Mouse (Mus musculus) embryonic facial prominence, embryonic 14.5 days (tissue): Measurements from ENCODE around the gene Bcl6. TPM values are rescaled to one million over a fixed set of nuclear protein-coding genes. Genes with fewer than 3 reads are reported as not detected.

Source experiments
- ATAC-seq: fragments of 200-750 bp; cut with Nextera tagmentation; 2 replicates; pipeline ENCODE4 v1.8.0; 2017; ENCODE audit warnings: low read depth, moderate number of reproducible peaks, moderate TSS enrichment
- DNase-seq: peaks from one replicate; pipeline ENCODE4 v3.0.0-alpha.2; 2015; ENCODE audit warnings: low spot score
- H3K27ac ChIP-seq: fragments of 300-500 bp; sonication (generic); replicated peaks from 2 replicates; pipeline ENCODE4 v1.5.1; 2014; ENCODE audit warnings: low read depth, mild to moderate bottlenecking, low read length, moderate library complexity
- H3K27me3 ChIP-seq: fragments of 300-500 bp; sonication (generic); replicated peaks from 2 replicates; pipeline ENCODE4 v1.6.1; 2014; ENCODE audit warnings: low read length; ENCODE audit not compliant: control insufficient read depth, insufficient read depth
- H3K36me3 ChIP-seq: fragments of 300-500 bp; sonication (generic); 2 replicates; pipeline ENCODE4 v1.6.1; 2014; ENCODE audit warnings: low read length, mixed read lengths; ENCODE audit not compliant: control insufficient read depth, insufficient read depth
- H3K4me1 ChIP-seq: fragments of 300-500 bp; sonication (generic); 2 replicates; pipeline ENCODE4 v1.6.1; 2014; ENCODE audit warnings: antibody characterized with exemption, low read length; ENCODE audit not compliant: control insufficient read depth, insufficient read depth
- H3K4me2 ChIP-seq: fragments of 300-500 bp; sonication (generic); 2 replicates; pipeline ENCODE4 v1.6.1; 2014; ENCODE audit warnings: low read depth, mild to moderate bottlenecking, low read length, moderate library complexity, mixed read lengths
- H3K4me3 ChIP-seq: fragments of 300-500 bp; sonication (generic); 2 replicates; pipeline ENCODE4 v1.5.1; 2014; ENCODE audit warnings: low read depth, mild to moderate bottlenecking, low read length
- H3K9ac ChIP-seq: fragments of 300-500 bp; sonication (generic); 2 replicates; pipeline ENCODE4 v1.6.1; 2014; ENCODE audit warnings: low read depth, mild to moderate bottlenecking, low read length, moderate library complexity, mixed read lengths
- H3K9me3 ChIP-seq: fragments of 300-500 bp; sonication (generic); 2 replicates; pipeline ENCODE4 v1.6.1; 2016; ENCODE audit warnings: low read length; ENCODE audit not compliant: control insufficient read depth
- WGBS: fragments of 180-500 bp; shearing (Covaris S2); extraction: QIAGEN DNeasy Blood & Tissue Kit; methylation state at CpG from one replicate; pipeline ENCODE4 v1.1.7; 2014; 5-methylcytosine and 5-hydroxymethylcytosine counted together
- polyA plus RNA-seq: library from polyadenylated mRNA; unstranded; fragments of >200 nt; fragmentation: Nextera tagmentation; extraction: Ambion mirVana; gene quantifications from 2 replicates; pipeline ENCODE4 v1.2.1, GENCODE M21; 2014

Bcl6 gene
- polyA plus RNA-seq, 1 experiment from 2014 or later, result 3.0 TPM

DNA sequence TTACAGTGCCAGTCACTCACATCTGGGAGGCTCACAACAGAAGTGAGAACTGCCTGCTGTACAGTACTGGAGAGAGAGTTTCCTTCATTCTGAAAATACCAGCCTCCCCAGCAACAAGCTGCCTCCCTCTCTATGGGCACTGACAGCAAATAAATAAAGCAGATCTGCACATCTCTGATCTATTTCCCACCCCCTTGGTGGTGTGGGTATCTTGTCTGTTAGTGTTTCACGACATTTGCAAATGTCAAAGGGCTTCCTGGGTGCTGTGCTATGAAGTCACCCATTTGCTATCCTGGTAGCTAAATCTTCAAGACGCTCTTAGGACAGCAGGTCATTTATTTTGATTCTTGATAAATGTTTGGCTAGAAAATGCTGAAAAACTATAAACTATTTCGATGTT lies 8.6 kb upstream of the Bcl6 start:
- Histone ChIP-seq H3K36me3 (no peaks in the 10 kb centered on the region), H3K4me1 (peaks cover 7% of the 10 kb centered on the region), H3K4me3 (no peak overlapping the region), H3K27me3 (no peaks in the 10 kb centered on the region), H3K9me3 (no peaks in the 10 kb centered on the region), H3K27ac (no peak overlapping the region), H3K9ac (no peak overlapping the region), H3K4me2 (no peak overlapping the region)
- ATAC-seq, result no peak
- 72% methylated on average over 3 of the region's 3 CpGs for WGBS
- DNase-seq, result no peak

DNA sequence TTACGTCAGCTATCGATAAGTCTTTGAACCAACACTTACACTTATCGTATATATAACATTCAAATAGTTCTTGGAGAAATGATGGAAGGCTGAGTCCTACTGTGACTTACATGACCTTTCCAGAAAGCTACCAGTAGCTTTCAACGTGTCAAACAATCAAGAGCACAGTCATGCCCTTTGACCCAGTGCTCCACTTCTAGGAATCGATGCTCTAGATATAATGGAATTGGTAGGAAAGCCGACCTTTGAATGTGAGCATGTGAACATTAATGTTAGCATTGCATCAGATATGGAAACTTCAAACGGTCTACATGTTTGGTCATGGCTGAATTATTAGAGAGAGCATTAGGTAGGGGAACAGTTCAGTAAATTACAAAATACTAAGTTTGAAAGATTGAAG lies 7.7 kb upstream of the Bcl6 start:
- WGBS, result 83% methylated on average over 7 of the region's 7 CpGs

DNA sequence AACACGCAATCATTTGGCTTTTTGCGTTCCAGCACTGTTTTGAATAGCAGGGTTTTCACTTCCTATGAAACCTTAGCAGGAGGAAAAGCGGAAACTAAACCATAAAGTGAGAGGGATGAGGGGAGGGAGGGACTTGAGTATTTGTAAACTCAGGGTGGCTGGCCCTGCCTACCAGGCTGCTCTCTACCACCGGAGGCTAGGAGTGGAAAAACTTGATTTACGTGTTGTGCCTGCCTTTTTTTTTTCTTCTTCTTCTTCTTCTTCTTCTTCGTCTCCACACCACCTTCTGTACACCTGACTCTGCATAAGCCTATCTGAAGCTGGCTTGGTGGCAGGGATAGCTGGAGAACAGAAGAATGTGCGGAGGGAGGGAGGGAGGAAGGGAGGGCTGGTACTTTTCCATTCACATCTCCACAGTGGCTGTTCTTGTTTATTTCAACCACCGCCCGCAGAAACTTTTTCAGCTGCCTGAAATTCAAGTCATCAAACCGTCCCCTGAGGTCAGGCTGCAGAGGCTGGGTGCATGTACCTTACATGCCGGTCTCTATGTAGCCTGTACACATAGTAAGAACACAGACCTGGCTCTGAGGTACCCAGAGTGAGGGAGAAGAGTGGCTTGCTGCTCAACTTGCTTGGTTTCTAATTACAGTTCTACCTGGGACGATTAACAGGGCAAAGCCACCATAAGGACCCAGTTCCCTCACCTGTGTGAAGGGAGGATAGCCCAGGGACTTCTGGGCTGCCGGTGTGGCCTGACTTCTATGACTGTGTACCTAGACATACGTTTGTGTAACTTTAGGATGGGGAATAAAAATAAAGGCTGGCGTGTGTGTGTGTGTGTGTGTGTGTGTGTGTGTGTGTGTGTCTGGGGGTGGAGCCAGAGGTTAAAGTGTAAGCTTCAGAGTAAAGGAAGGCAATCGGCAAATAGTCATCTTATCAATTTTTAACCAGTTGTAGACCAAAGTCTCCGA lies 5.0 kb upstream of the Bcl6 start:
- H3K27me3 ChIP-seq, result no peaks in the 10 kb centered on the region
- DNase-seq, result peak; percentile 79
- no peaks in the 10 kb centered on the region for H3K36me3 ChIP-seq
- H3K4me1 ChIP-seq, result peaks cover 15% of the 10 kb centered on the region
- H3K4me2 ChIP-seq, result peak overlapping the region; percentile 31
- peak; percentile 46; the same call in 1 of the 2 replicates for ATAC-seq
- no peaks in the 10 kb centered on the region for H3K9me3 ChIP-seq
- H3K27ac ChIP-seq, result peak overlapping the region; percentile 39
- H3K9ac ChIP-seq, result no peak overlapping the region
- H3K4me3 ChIP-seq, result no peak overlapping the region
- 42% methylated on average over 17 of the region's 17 CpGs for whole genome bisulfite sequencing

More for the DNA sequence above, 7.7 kb upstream of the Bcl6 start:
- H3K27me3 ChIP-seq, result no peaks in the 10 kb centered on the region
- H3K4me2 ChIP-seq, result no peak overlapping the region
- no peak overlapping the region for H3K4me3 ChIP-seq
- no peak overlapping the region for H3K27ac ChIP-seq
- no peaks in the 10 kb centered on the region for H3K36me3 ChIP-seq
- H3K4me1 ChIP-seq, result peaks cover 7% of the 10 kb centered on the region
- no peak for ATAC-seq
- H3K9me3 ChIP-seq, result no peaks in the 10 kb centered on the region
- no peak overlapping the region for H3K9ac ChIP-seq
- DNase-seq, result no peak

DNA sequence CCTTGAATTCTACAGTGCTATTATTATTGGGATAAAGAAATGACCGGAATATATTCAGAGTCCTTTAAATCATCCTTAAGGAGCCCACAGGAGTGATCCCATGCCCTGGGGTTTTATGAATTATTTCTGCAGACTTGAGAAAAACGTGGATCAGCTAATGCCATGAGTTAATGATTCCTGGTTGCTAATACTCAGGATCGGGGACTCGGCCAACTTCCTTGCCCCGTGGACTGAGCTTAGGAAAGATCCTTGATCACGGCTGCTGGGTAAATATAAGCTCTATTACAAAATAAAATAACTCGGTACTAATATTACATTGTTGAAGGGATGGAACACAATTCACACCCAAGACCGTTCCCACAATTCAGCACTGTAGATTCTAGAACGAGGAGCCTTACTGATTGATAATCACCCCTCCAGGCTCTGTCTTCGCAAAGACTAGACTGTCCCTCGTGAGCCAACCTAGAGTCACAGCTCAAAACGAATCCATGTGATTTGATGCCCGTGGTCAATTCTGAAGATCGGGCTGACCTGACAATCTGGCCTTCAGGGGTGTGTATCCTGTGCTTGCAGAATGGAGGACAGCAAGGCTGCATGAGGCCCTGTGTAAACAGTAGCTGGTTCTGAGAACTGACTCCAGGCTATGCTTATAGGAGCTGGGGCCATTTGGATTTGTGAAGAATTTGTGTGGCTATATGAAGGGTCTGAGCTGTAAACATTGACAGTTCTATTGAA lies 3.4 kb upstream of the Bcl6 start:
- no peak overlapping the region for H3K27ac ChIP-seq

DNA sequence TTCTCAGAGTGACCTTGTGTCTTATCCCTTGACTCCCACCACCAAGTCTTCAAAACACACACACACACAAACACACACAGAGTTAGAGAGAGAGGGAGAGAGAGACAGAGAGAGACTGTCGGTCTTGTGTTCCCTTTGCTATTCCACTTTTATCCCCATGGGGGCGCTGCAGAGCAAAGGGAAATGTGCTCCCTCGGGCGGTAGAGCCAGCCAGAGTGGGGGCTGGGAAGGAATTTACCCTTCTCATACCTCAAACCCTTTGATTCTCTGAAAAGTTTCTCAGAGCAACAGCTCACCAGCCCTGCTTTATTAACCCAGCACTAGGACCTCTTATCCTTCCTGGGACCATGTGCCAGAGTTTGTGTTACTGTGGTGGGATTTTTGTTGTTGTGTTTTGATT lies 2.5 kb upstream of the Bcl6 start:
- ATAC-seq (no peak), DNase-seq (peak; percentile 77)
- Histone ChIP-seq H3K4me2 (no peak overlapping the region), H3K36me3 (no peaks in the 10 kb centered on the region), H3K4me1 (peaks cover 18% of the 10 kb centered on the region), H3K9ac (no peak overlapping the region), H3K27me3 (no peaks in the 10 kb centered on the region), H3K4me3 (no peak overlapping the region), H3K27ac (no peak overlapping the region), H3K9me3 (no peaks in the 10 kb centered on the region)
- 0% methylated on average over 4 of the region's 4 CpGs for WGBS

More for the DNA sequence above, 3.4 kb upstream of the Bcl6 start:
- no peaks in the 10 kb centered on the region for H3K27me3 ChIP-seq
- no peaks in the 10 kb centered on the region for H3K9me3 ChIP-seq
- H3K36me3 ChIP-seq, result no peaks in the 10 kb centered on the region
- H3K4me1 ChIP-seq, result peaks cover 15% of the 10 kb centered on the region
- no peak overlapping the region for H3K4me3 ChIP-seq
- WGBS, result 83% methylated on average over 14 of the region's 14 CpGs
- no peak overlapping the region for H3K9ac ChIP-seq
- no peak overlapping the region for H3K4me2 ChIP-seq
- ATAC-seq (no peak), DNase-seq (no peak)

DNA sequence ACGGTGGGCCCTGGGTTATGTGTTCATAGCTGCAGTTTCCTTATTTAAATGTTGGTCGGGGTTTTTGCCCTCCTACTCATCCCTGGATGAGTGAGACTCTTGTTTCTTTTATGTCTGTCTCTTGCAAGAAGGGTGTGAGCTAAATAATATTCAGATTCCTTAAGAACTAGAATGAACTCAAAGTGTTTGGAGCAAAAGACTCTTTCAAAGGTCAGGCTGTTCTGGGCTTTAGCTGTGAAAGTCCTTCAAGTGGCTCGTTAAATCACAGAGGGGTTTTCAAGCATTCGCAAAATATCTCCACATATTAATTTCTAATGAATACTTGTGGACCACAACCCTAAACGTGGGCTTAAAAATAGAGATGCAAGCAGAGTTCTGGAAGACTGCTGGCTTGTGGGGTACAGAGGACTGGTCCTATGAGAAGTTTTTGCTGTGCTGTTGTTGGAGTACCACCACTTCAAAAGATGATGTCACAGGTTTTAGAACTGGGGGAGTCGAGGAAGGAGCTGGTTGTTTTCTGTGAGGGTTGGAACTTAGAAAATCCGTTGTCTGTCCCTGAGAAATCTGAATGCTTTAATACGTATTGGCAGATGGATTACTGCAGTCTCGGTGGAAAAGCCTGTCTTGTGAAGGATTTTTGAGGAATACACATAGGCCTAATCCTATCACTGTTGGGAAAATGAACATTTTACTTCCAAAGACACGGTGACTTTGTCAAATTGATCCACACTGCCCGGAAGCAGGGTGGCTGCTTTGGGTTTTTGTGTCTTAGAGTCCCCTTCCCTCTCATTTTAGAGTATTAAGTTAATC lies 1.7 kb upstream of the Bcl6 start:
- DNase-seq (no peak), ATAC-seq (no peak)
- Histone ChIP-seq H3K27ac (no peak overlapping the region), H3K4me1 (peaks cover 23% of the 10 kb centered on the region), H3K36me3 (no peaks in the 10 kb centered on the region), H3K4me2 (peak overlapping the region; percentile 93), H3K9me3 (no peaks in the 10 kb centered on the region), H3K27me3 (no peaks in the 10 kb centered on the region), H3K9ac (peak overlapping the region; percentile 88), H3K4me3 (peak overlapping the region; percentile 78)
- WGBS, result 41% methylated on average over 11 of the region's 11 CpGs

DNA sequence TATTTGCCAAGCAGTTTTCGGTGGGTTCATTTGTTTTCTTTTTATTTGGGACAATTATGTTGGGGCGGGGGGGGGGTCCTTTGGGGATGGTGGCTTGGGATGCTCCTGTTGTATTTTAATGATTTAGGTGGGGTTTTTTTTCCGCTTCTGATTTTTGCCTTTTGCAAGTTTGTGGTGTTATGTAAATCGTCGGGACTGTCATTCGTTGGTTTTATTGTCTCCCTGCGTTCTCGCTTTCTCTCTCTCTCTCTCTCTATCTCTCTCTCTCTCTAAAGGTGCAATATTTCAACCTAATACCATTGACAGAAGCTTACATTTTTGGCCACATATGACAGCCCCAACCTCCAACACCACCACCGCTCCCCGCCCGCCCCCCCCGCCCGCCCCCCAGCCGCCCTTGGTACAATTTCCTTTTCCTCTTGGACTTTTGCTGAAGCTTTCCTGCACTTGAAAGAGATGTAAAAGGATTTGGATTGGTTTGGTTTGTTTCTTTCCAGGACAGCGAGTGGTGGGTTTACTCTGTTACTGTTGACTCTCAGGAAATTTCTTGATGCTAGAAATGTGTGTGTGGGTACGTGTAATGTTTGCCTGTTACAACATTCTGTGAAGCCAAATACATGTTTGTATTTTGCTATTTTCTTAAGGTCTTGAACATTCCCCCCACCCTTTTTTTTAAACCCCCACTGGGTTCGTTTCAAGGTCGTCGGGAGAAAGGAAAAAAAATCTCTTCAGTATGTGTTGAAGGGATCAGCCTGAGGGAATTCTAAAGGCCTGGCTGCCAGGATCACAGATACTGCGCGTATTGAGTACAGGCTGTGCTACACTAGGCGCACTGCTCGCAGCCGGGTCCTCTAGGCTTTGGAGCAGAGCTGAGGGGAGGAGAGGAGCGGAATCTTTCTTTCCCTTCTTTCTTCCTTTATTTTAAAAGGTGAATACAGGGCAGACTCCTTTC lies 833 bp upstream of the Bcl6 start:
- Histone ChIP-seq H3K4me2 (peak overlapping the region; percentile 93), H3K9ac (peak overlapping the region; percentile 88), H3K4me1 (peaks cover 26% of the 10 kb centered on the region), H3K4me3 (peak overlapping the region; percentile 78), H3K27ac (peak overlapping the region; percentile 98), H3K36me3 (no peaks in the 10 kb centered on the region), H3K27me3 (no peaks in the 10 kb centered on the region), H3K9me3 (no peaks in the 10 kb centered on the region)
- ATAC-seq (no peak), DNase-seq (peak; percentile 77)
- 3% methylated on average over 25 of the region's 25 CpGs for WGBS
